Mouse (Mus musculus): ENCODE measurements around the gene Tiparp. TPM values are rescaled to one million over a fixed set of nuclear protein-coding genes. Genes with fewer than 3 reads are reported as not detected.

Gene Tiparp
- polyA plus RNA-seq, 1 experiment from 2014 or later, result 36.0 TPM

- Histone ChIP-seq H3K36me3 (peaks cover 6% of the 10 kb centered on the region), H3K27me3 (no peaks in the 10 kb centered on the region), H3K4me1 (replicated peaks) (peaks cover 38% of the 10 kb centered on the region), H3K9ac (no peak overlapping the region), H3K9me3 (no peaks in the 10 kb centered on the region), H3K4me3 (no peak overlapping the region), H3K27ac (no peak overlapping the region), H3K4me2 (peak overlapping the region; percentile 15; the same call in 1 of the 2 replicates)
- 61% methylated on average over 2 of the region's 2 CpGs for WGBS
- ATAC-seq (ENCODE audit: low FRiP score), result no peak
Measured at GRCm38 (mm10) chr3:65534488-65534887, 6.3 kb downstream of the Tiparp start.

GRCm38 (mm10) chr3:65535087-65535761, 7.0 kb downstream of the Tiparp start:
- no peak for ATAC-seq (ENCODE audit: low FRiP score)
- Histone ChIP-seq H3K27me3 (no peaks in the 10 kb centered on the region), H3K36me3 (peaks cover 6% of the 10 kb centered on the region), H3K9me3 (no peaks in the 10 kb centered on the region), H3K27ac (no peak overlapping the region), H3K4me1 (replicated peaks) (peaks cover 36% of the 10 kb centered on the region), H3K4me2 (no peak overlapping the region), H3K9ac (no peak overlapping the region), H3K4me3 (no peak overlapping the region)

GRCm38 (mm10) chr3:65537288-65537687, 9.1 kb downstream of the Tiparp start:
- H3K27ac ChIP-seq, result no peak overlapping the region
- ATAC-seq (ENCODE audit: low FRiP score), result no peak

GRCm38 (mm10) chr3:65540906-65541551, 12.8 kb downstream of the Tiparp start:
- ATAC-seq (ENCODE audit: low FRiP score), result no peak
- Histone ChIP-seq H3K27ac (no peak overlapping the region), H3K4me3 (no peak overlapping the region), H3K9ac (no peak overlapping the region), H3K4me2 (no peak overlapping the region), H3K4me1 (replicated peaks) (peaks cover 6% of the 10 kb centered on the region), H3K9me3 (no peaks in the 10 kb centered on the region), H3K36me3 (no peaks in the 10 kb centered on the region), H3K27me3 (no peaks in the 10 kb centered on the region)
- WGBS, result 89% methylated on average over 6 of the region's 6 CpGs

More at GRCm38 (mm10) chr3:65537288-65537687, 9.1 kb downstream of the Tiparp start:
- 90% methylated on average over 1 of the region's 1 CpGs for WGBS
- H3K9me3 ChIP-seq, result no peaks in the 10 kb centered on the region
- H3K9ac ChIP-seq, result no peak overlapping the region
- peaks cover 4% of the 10 kb centered on the region for H3K36me3 ChIP-seq
- H3K27me3 ChIP-seq, result no peaks in the 10 kb centered on the region
- peaks cover 27% of the 10 kb centered on the region for H3K4me1 ChIP-seq (replicated peaks)
- H3K4me3 ChIP-seq, result no peak overlapping the region
- no peak overlapping the region for H3K4me2 ChIP-seq

GRCm38 (mm10) chr3:65541552-65541935, 13.3 kb downstream of the Tiparp start:
- no peak overlapping the region for H3K4me2 ChIP-seq
- no peaks in the 10 kb centered on the region for H3K36me3 ChIP-seq
- H3K9ac ChIP-seq, result no peak overlapping the region
- no peak overlapping the region for H3K4me3 ChIP-seq
- ATAC-seq (ENCODE audit: low FRiP score), result no peak
- no peaks in the 10 kb centered on the region for H3K9me3 ChIP-seq
- WGBS, result 61% methylated on average over 4 of the region's 4 CpGs
- no peak overlapping the region for H3K27ac ChIP-seq
- peaks cover 6% of the 10 kb centered on the region for H3K4me1 ChIP-seq (replicated peaks)
- no peaks in the 10 kb centered on the region for H3K27me3 ChIP-seq

- no peaks in the 10 kb centered on the region; the same call in 1 of the 2 replicates for H3K4me1 ChIP-seq (replicated peaks)
- WGBS, result 84% methylated on average over 6 of the region's 6 CpGs
- H3K9me3 ChIP-seq, result no peaks in the 10 kb centered on the region
- no peak overlapping the region for H3K4me3 ChIP-seq
- H3K27me3 ChIP-seq, result no peaks in the 10 kb centered on the region
- no peak overlapping the region for H3K9ac ChIP-seq
- H3K36me3 ChIP-seq, result peaks cover 14% of the 10 kb centered on the region
- no peak overlapping the region for H3K27ac ChIP-seq
- H3K4me2 ChIP-seq, result no peak overlapping the region
- ATAC-seq (ENCODE audit: low FRiP score), result no peak
Measured at GRCm38 (mm10) chr3:65549785-65550184, 21.6 kb downstream of the Tiparp start.

- WGBS, result 77% methylated on average over 5 of the region's 5 CpGs
- no peak overlapping the region for H3K27ac ChIP-seq
- H3K4me1 ChIP-seq (replicated peaks), result no peaks in the 10 kb centered on the region; the same call in 1 of the 2 replicates
- H3K36me3 ChIP-seq, result peaks cover 14% of the 10 kb centered on the region
- no peak overlapping the region for H3K9ac ChIP-seq
- no peak for ATAC-seq (ENCODE audit: low FRiP score)
- H3K4me3 ChIP-seq, result no peak overlapping the region
- H3K27me3 ChIP-seq, result no peaks in the 10 kb centered on the region
- H3K4me2 ChIP-seq, result no peak overlapping the region
- H3K9me3 ChIP-seq, result no peaks in the 10 kb centered on the region
Measured at GRCm38 (mm10) chr3:65551065-65551464, 22.9 kb downstream of the Tiparp start.

- Histone ChIP-seq H3K27me3 (no peaks in the 10 kb centered on the region), H3K36me3 (peaks cover 14% of the 10 kb centered on the region), H3K4me2 (no peak overlapping the region), H3K9me3 (no peaks in the 10 kb centered on the region), H3K4me3 (no peak overlapping the region), H3K9ac (no peak overlapping the region), H3K4me1 (replicated peaks) (peaks cover 8% of the 10 kb centered on the region), H3K27ac (no peak overlapping the region)
- no peak for ATAC-seq (ENCODE audit: low FRiP score)
- 92% methylated on average over 2 of the region's 2 CpGs for WGBS
Measured at GRCm38 (mm10) chr3:65554633-65555032, 26.4 kb downstream of the Tiparp start.

- WGBS, result 68% methylated on average over 4 of the region's 4 CpGs
- no peaks in the 10 kb centered on the region for H3K27me3 ChIP-seq
- no peak overlapping the region for H3K4me3 ChIP-seq
- no peak overlapping the region for H3K4me2 ChIP-seq
- peaks cover 6% of the 10 kb centered on the region; the same call in 1 of the 2 replicates for H3K36me3 ChIP-seq
- ATAC-seq (ENCODE audit: low FRiP score), result no peak
- peak overlapping the region; percentile 48 for H3K27ac ChIP-seq
- H3K9ac ChIP-seq, result no peak overlapping the region
- peaks cover 8% of the 10 kb centered on the region for H3K4me1 ChIP-seq (replicated peaks)
- H3K9me3 ChIP-seq, result no peaks in the 10 kb centered on the region
Measured at GRCm38 (mm10) chr3:65558679-65559078, 30.5 kb downstream of the Tiparp start.

- WGBS, result 73% methylated on average over 9 of the region's 9 CpGs
- no peak overlapping the region for H3K27ac ChIP-seq
- H3K4me1 ChIP-seq (replicated peaks), result peaks cover 11% of the 10 kb centered on the region
- H3K4me2 ChIP-seq, result no peak overlapping the region
- H3K4me3 ChIP-seq, result no peak overlapping the region
- H3K27me3 ChIP-seq, result no peaks in the 10 kb centered on the region
- ATAC-seq (ENCODE audit: low FRiP score), result no peak
- no peaks in the 10 kb centered on the region for H3K9me3 ChIP-seq
- no peaks in the 10 kb centered on the region for H3K36me3 ChIP-seq
- no peak overlapping the region for H3K9ac ChIP-seq
Measured at GRCm38 (mm10) chr3:65562212-65562611, 34.0 kb downstream of the Tiparp start.

- Histone ChIP-seq H3K4me2 (no peak overlapping the region), H3K27ac (no peak overlapping the region), H3K4me1 (replicated peaks) (peaks cover 11% of the 10 kb centered on the region), H3K4me3 (no peak overlapping the region), H3K36me3 (no peaks in the 10 kb centered on the region), H3K9ac (no peak overlapping the region), H3K27me3 (no peaks in the 10 kb centered on the region), H3K9me3 (no peaks in the 10 kb centered on the region)
- WGBS, result 94% methylated on average over 3 of the region's 3 CpGs
- ATAC-seq (ENCODE audit: low FRiP score), result no peak
Measured at GRCm38 (mm10) chr3:65562694-65563093, 34.5 kb downstream of the Tiparp start.

- peak; percentile 57; the same call in 1 of the 2 replicates for ATAC-seq (ENCODE audit: low FRiP score)
- H3K27ac ChIP-seq, result peak overlapping the region; percentile 19; the same call in 1 of the 2 replicates
Measured at GRCm38 (mm10) chr3:65563926-65564624, 35.9 kb downstream of the Tiparp start.

More at GRCm38 (mm10) chr3:65563926-65564624, 35.9 kb downstream of the Tiparp start:
- H3K27me3 ChIP-seq, result no peaks in the 10 kb centered on the region
- no peak overlapping the region for H3K9ac ChIP-seq
- H3K4me3 ChIP-seq, result no peak overlapping the region
- WGBS, result 38% methylated on average over 6 of the region's 6 CpGs
- H3K36me3 ChIP-seq, result no peaks in the 10 kb centered on the region
- peaks cover 4% of the 10 kb centered on the region; the same call in 1 of the 2 replicates for H3K4me1 ChIP-seq (replicated peaks)
- no peak overlapping the region for H3K4me2 ChIP-seq
- H3K9me3 ChIP-seq, result no peaks in the 10 kb centered on the region
